Mouse (Mus musculus): ENCODE measurements around the gene Hlx. TPM values are rescaled to one million over a fixed set of nuclear protein-coding genes. Genes with fewer than 3 reads are reported as not detected.
A peak's percentile ranks its signal among the peaks of the same experiment; 100 is the strongest.

Hlx gene
- total RNA-seq (2015) (29.3 and 39.3 TPM in 2 replicates), total RNA-seq (2017) (23.3 and 27.1 TPM in 2 replicates)

- ATAC-seq (ENCODE audit: poor library complexity, severe bottlenecking): peak; percentile 58
These were observed at the start of gene Hlx for GRCm38 (mm10) chr1:184732556-184733049. Gene Hlx, minus strand, starts transcription at chr1:184732619.

- ATAC-seq (ENCODE audit: poor library complexity, severe bottlenecking): no peak
These were observed 49.7 kb upstream of the Hlx start for GRCm38 (mm10) chr1:184782161-184782513.

- ATAC-seq (ENCODE audit: poor library complexity, severe bottlenecking): no peak
These were observed 49.1 kb upstream of the Hlx start for GRCm38 (mm10) chr1:184781286-184782160.

GRCm38 (mm10) chr1:184778157-184778556 lies 45.7 kb upstream of the Hlx start:
- ATAC-seq (ENCODE audit: poor library complexity, severe bottlenecking): no peak

GRCm38 (mm10) chr1:184777061-184777795 lies 44.8 kb upstream of the Hlx start:
- no peak for ATAC-seq (ENCODE audit: poor library complexity, severe bottlenecking)

- no peak for ATAC-seq (ENCODE audit: poor library complexity, severe bottlenecking)
These were observed 42.9 kb upstream of the Hlx start for GRCm38 (mm10) chr1:184775289-184775688.

- 0 out of 2 replicates have a peak, but pooled peaks have one; percentile 23 for ATAC-seq (ENCODE audit: poor library complexity, severe bottlenecking)
These were observed 39.5 kb upstream of the Hlx start for GRCm38 (mm10) chr1:184771891-184772249.

GRCm38 (mm10) chr1:184771202-184771890 lies 38.9 kb upstream of the Hlx start:
- peak; percentile 86 for ATAC-seq (ENCODE audit: poor library complexity, severe bottlenecking)

GRCm38 (mm10) chr1:184763866-184764265 lies 31.4 kb upstream of the Hlx start:
- ATAC-seq (ENCODE audit: poor library complexity, severe bottlenecking): no peak

- no peak for ATAC-seq (ENCODE audit: poor library complexity, severe bottlenecking)
These were observed 30.5 kb upstream of the Hlx start for GRCm38 (mm10) chr1:184762941-184763340.

GRCm38 (mm10) chr1:184761988-184762387 lies 29.6 kb upstream of the Hlx start:
- ATAC-seq (ENCODE audit: poor library complexity, severe bottlenecking): no peak; the same call in 1 of the 2 replicates

GRCm38 (mm10) chr1:184752671-184753070 lies 20.3 kb upstream of the Hlx start:
- ATAC-seq (ENCODE audit: poor library complexity, severe bottlenecking): no peak

GRCm38 (mm10) chr1:184750114-184750664 lies 17.8 kb upstream of the Hlx start:
- ATAC-seq (ENCODE audit: poor library complexity, severe bottlenecking): no peak

- ATAC-seq (ENCODE audit: poor library complexity, severe bottlenecking): no peak
These were observed 16.3 kb upstream of the Hlx start for GRCm38 (mm10) chr1:184748692-184749152.

GRCm38 (mm10) chr1:184737876-184738479 lies 5.6 kb upstream of the Hlx start:
- ATAC-seq (ENCODE audit: poor library complexity, severe bottlenecking): peak; percentile 66

- ATAC-seq (ENCODE audit: poor library complexity, severe bottlenecking): no peak
These were observed 4.8 kb upstream of the Hlx start for GRCm38 (mm10) chr1:184737228-184737627.

- ATAC-seq (ENCODE audit: poor library complexity, severe bottlenecking): no peak
These were observed 3.8 kb upstream of the Hlx start for GRCm38 (mm10) chr1:184736260-184736659.

GRCm38 (mm10) chr1:184734991-184735920 lies 2.8 kb upstream of the Hlx start:
- peak; percentile 25 for ATAC-seq (ENCODE audit: poor library complexity, severe bottlenecking)
